Mouse (Mus musculus) left cerebral cortex, adult 2 months (tissue): ENCODE measurements at regions not wholly inside any gene's neighbourhood (a gene's known extent, or its start where the extent isn't known, plus 50 kb on each side); places are given as distances from the start of the nearest gene placed in this dataset.

ENCODE experiments used
- DNase-seq, 2 experiments: peaks; one replicate each; pipeline ENCODE4 v3.0.0; 2021 to 2022; ENCODE audit warnings: low spot score in 2 of 2, mixed read lengths in 1 of 2; ENCODE audit errors: extremely low spot score in 1 of 2
- H3K27ac ChIP-seq: fragments of 200-600 bp; 2 replicates; pipeline ENCODE4 v1.8.1; 2022
- H3K4me3 ChIP-seq: fragments of 200-600 bp; 2 replicates; pipeline ENCODE4 v1.8.1; 2022
- CTCF ChIP-seq: fragments of 200-600 bp; IDR thresholded peaks from 2 replicates; pipeline ENCODE4 v1.8.1; 2022; ENCODE audit warnings: antibody characterized with exemption, mild to moderate bottlenecking, moderate library complexity
- intact Hi-C: fragments of 180-260 bp; cut with DNase I; formaldehyde crosslinking; loops from one replicate; pipeline ENCODE4 v1.15.1; 2025

GRCm38 (mm10) chr11:111212702-111213328 is 146.9 kb downstream of the Kcnj2 start:
- TF ChIP-seq CTCF, result no peak
- DNase-seq, result no peak
- H3K4me3 ChIP-seq, result no peak overlapping the region
- intact Hi-C loops, result no loop called here
- no peak overlapping the region for H3K27ac ChIP-seq

DNA sequence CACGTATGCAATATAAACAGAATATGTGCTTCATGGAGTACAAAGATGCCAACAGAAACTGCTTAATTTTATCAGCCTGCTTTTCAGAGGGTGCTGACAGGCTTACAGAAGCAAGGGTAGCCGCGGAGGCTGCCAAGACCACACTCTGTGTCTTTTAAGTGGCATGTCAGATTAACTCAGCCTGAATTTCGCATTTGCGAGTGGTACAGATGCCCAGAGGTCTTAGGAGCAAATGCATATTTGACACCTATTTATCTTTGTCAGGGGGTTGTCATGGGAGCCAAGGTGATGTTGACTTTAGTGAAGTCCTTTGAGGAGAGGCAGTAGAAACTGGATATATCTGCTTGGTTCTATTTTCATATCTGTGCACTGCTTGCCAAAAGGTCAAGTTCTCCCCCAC is 149.0 kb downstream of the Kcnj2 start:
- intact Hi-C loops, result no loop called here

DNA sequence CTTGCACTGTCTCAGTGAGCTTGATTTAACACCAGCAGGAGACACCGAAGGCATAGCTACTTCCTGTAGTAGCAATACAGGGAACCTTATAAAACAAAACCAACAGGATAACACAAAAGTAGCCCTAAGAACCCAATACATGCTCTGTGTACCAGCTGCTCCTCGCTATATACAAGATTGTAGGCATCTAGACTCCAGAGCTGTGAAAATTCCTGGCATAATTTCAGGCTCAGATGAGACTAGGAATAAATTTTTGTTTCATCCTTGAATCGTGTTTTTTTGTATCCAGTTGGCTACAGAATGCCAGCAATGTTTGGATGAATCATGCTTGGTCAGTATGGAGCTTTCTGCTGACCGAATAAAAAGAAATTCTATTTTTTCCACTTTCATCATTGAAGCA is 157.9 kb downstream of the Kcnj2 start:
- intact Hi-C loops, result no loop called here
- DNase-seq, result no peak
- Histone ChIP-seq H3K4me3 (no peak overlapping the region), H3K27ac (no peak overlapping the region)
- no peak for TF ChIP-seq CTCF

More for the DNA sequence above, 149.0 kb downstream of the Kcnj2 start:
- TF ChIP-seq CTCF, result no peak
- Histone ChIP-seq H3K27ac (no peak overlapping the region), H3K4me3 (no peak overlapping the region)
- DNase-seq, result no peak

DNA sequence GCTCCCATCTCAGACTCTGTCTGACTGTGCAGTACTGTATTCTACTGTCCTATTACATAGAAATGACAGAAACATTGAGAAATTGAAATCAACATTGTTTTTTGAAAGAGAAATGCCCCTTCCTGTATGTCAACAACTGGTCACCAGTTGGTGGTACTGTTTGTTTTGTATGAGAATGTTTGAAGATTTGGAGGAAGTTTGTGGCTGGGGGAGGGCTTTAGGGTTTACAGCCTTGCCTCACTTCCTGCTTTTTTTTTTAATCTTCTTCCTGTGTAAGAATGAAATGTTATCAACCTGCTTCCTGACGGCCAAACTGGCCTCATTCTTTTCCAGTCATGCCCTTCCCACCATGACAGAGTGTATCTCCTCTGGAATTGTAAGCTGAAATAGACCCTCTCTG is 161.3 kb downstream of the Kcnj2 start:
- intact Hi-C loops, result no loop called here
- no peak for TF ChIP-seq CTCF
- H3K27ac ChIP-seq, result no peak overlapping the region
- H3K4me3 ChIP-seq, result no peak overlapping the region
- no peak for DNase-seq

DNA sequence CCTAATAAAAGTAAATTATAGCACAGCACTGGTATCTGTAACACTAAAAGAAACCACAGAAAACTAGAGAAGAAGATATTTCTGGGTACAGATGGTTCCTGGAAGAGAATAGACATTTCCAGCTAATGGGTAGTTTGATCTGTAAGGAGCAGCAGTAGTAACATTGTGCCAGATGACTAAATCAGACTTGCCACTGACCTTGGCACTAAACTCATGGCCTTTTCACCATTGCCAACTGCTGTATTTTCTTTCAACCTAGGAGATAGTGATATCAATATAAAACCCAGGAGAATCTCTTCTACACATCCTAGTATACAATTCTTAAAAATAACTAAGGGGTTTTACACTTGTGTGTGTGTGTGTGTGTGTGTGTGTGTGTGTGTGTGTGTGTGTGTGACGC is 170.8 kb downstream of the Kcnj2 start:
- no peak for TF ChIP-seq CTCF
- intact Hi-C loops, result no loop called here
- H3K4me3 ChIP-seq, result no peak overlapping the region
- H3K27ac ChIP-seq, result no peak overlapping the region
- no peak for DNase-seq

- intact Hi-C loops, result no loop called here
- no peak overlapping the region for H3K4me3 ChIP-seq
- no peak for TF ChIP-seq CTCF
- no peak for DNase-seq
- no peak overlapping the region for H3K27ac ChIP-seq
Measured at GRCm38 (mm10) chr11:111239784-111240183, 173.8 kb downstream of the Kcnj2 start.

- no peak for TF ChIP-seq CTCF
- H3K4me3 ChIP-seq, result no peak overlapping the region
- no peak for DNase-seq
- intact Hi-C loops, result no loop called here
- no peak overlapping the region for H3K27ac ChIP-seq
Measured at GRCm38 (mm10) chr11:111252226-111252625, 186.3 kb downstream of the Kcnj2 start.

DNA sequence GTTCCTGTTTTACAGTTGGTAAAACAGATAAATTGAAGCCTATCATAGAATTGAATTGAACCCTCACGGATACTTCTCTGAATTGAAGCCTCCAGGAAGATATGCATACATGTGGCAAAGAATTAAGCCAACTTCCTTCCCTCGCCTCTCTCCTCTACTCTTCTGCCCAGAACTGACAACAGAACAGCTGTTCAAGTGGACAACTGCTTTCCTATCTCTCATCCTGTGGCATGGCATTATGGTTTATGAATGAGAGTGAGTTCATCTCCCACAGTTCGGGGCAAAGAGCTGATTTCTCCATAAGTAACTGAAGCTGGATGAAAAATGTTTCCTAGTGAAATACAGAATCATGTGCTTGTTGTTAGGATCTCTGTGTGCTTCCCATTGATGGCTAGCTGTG is 190.6 kb downstream of the Kcnj2 start:
- no peak for TF ChIP-seq CTCF
- H3K4me3 ChIP-seq, result no peak overlapping the region
- DNase-seq, result no peak
- intact Hi-C loops, result no loop called here
- no peak overlapping the region for H3K27ac ChIP-seq

DNA sequence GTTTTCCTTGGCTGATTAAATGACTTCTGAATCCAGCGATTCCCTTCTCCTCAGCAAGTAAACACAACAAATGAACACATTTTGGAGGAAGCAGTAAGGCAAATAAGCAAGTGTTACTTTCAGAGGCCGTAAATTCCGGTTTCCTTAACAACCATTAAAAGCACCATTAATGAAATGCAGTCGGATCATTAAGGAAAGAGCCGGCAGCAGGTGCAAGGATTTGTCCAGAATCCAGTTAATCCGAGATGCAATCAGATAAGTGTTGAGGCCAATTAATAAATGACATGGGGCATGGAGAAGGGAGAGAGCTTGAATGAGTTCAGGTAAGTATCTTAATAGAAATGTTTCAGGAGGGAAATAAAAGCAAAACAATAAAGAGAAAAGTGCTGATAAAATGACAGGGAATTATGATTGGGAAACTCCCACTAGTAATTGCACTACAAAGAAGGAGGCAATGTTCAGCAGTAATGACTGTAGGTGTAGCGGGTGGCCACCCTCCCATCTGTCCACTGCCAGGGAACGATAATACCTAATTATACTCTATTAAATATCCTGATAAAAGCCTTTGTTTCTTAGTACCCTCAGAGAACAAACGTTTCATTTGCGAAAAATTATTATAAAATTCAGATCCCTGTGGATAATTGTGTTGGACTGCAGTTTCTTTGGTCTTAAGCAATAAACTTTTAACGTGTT is 194.9 kb downstream of the Kcnj2 start:
- TF ChIP-seq CTCF, result no peak
- no peak for DNase-seq
- H3K4me3 ChIP-seq, result no peak overlapping the region
- intact Hi-C loops, result no loop called here
- no peak overlapping the region for H3K27ac ChIP-seq

DNA sequence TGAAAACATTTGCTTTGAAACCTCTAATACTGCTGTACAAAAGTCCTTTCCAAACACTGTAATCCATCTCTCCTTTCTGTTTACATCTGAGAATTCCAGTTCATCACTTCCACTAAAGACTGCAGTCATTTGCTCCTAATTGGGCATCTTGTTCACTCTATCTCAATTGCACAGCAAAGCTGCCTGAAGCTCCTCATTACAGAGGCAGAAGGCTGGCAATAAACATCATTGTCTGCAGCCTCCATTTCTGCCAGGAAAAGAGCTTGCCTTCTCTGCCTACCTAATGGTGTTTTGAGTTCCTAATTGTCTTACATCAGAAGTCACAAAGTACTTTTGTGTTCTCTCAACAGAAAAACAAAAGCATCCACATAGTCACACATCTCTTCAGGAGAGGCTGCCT is 207.7 kb downstream of the Kcnj2 start:
- intact Hi-C loops, result no loop called here
- H3K4me3 ChIP-seq, result no peak overlapping the region
- no peak for TF ChIP-seq CTCF
- no peak overlapping the region for H3K27ac ChIP-seq
- DNase-seq, result no peak

GRCm38 (mm10) chr11:111280769-111281168 is 214.8 kb downstream of the Kcnj2 start:
- H3K27ac ChIP-seq, result peak overlapping the region; percentile 47; the same call in 1 of the 2 replicates
- no peak overlapping the region for H3K4me3 ChIP-seq
- intact Hi-C loops, result loop anchor here (5.0 kb wide), 2 partner anchors 178 to 242 kb away; no protein-coding TSS in a partner anchor
- DNase-seq, result no peak
- no peak for TF ChIP-seq CTCF

- DNase-seq, result peak in 1 of 2 experiments; percentile 23
- H3K4me3 ChIP-seq, result no peak overlapping the region
- TF ChIP-seq CTCF, result no peak
- peak overlapping the region; percentile 61 for H3K27ac ChIP-seq
- intact Hi-C loops, result loop anchor here (5.0 kb wide), 2 partner anchors 179 to 241 kb away; no protein-coding TSS in a partner anchor
Measured at GRCm38 (mm10) chr11:111281237-111282160, 215.5 kb downstream of the Kcnj2 start.
